Mouse (Mus musculus): ENCODE results near the gene Slit3.

DNA sequence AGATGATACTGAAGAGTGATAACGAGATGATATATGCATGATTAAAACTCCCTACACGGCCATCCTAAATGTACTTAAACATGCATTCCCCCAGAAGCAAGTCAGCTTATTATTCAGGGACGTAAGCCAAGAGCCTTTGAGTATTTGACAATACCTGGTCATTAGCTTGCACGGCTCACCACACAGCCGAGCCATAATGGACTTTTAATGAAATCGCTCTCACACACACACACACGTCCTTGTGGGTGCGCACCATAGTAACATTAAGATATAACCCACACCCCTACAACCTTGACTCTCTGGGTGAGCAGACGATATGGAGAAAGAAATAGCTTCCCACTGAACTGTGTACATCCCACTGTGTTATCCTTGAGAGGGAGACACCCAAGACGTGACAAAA, 82.6 kb downstream of the Slit3 start:
- TF ChIP-seq POLR2A (IDR thresholded peaks at IDR 0.05; ENCODE audit: low read depth, low read length) (no peak), CTCF (IDR thresholded peaks at IDR 0.05; ENCODE audit: extremely low read depth, insufficient read length, insufficient replicate concordance, low read depth, low read length) (no peak)
